Mouse (Mus musculus) splenic B cell, adult 2 months (primary cell): Measurements from ENCODE around the gene Mpp2.

Experiments used
- DNase-seq: peaks from one replicate; pipeline ENCODE4 v3.0.0-alpha.2; 2011; ENCODE audit warnings: low read depth, low spot score
- H3K27me3 ChIP-seq: 2 replicates; pipeline ENCODE4 v1.6.1; 2012; ENCODE audit warnings: mild to moderate bottlenecking, low read length, moderate library complexity, mixed read lengths; ENCODE audit not compliant: control insufficient read depth, poor library complexity, insufficient read depth, severe bottlenecking
- H3K36me3 ChIP-seq: 2 replicates; pipeline ENCODE4 v1.6.1; 2012; ENCODE audit warnings: mild to moderate bottlenecking, low read length, moderate library complexity, mixed read lengths; ENCODE audit not compliant: control insufficient read depth, poor library complexity, insufficient read depth, severe bottlenecking

Gene Mpp2

DNA sequence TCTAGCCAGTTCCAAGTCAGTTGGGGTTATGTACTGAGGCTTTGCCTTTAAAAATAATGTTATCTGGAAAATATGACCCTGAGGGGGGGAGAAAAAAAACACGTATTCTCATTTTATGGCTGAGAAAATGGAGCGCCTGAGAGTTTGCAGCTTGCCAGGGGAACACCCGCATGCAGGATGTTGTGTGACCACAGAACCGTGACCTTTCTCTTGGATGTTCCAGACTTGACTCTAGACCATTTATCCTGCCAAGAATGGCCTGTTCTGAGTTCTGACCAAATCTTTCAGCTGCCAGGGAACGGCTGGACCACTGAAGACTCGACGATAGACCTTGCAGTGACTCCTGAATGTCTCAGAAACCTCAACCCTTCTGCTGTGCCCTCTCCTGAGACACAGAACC is 35.1 kb downstream of the Mpp2 start:
- H3K36me3 ChIP-seq: no peaks in the 10 kb centered on the region
- DNase-seq: no peak
- no peaks in the 10 kb centered on the region for H3K27me3 ChIP-seq

DNA sequence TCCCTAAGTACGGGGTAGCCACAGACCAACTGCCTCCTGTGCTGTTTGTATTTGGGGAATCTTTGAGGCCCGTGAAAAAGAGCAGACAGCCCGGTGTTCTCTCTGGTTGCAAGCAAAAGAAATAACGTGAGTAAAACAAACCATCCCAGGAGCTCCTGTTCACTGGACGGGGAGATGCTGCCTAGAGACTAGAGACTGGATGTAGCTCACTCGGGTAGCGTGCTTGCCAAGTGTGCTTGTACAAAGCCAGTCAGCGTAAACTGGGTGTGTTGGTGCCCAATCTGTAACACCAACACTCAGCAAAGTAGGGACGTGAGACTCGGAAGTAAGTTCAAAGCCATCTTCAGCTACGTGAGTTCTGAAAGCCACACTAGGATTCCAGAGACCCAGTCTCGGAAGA is 35.6 kb downstream of the Mpp2 start:
- DNase-seq: no peak
- no peaks in the 10 kb centered on the region for H3K36me3 ChIP-seq
- H3K27me3 ChIP-seq: no peaks in the 10 kb centered on the region

DNA sequence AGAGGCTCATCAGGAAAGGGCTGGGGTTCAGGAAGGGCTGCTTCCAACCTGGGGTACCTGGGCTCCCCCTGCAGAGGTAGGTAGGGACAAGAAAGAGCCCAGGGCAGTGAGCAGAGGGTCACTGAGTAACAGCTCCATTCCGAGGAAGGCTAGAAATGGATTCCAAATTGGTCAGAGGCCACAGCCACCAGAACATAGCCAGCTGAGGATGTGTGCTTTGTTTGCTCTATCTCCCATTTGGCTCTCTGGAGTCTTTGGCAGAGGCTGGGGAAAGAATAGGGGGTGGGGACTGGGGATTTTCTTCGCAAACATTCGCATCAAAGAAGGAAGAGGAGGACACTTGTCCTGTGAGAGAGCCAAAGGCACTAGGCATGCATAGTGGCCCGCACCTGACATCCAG is 36.4 kb downstream of the Mpp2 start:
- Histone ChIP-seq H3K36me3 (no peaks in the 10 kb centered on the region), H3K27me3 (no peaks in the 10 kb centered on the region)

GRCm38 (mm10) chr11:102051541-102051940 is 36.8 kb downstream of the Mpp2 start:
- DNase-seq: no peak
- H3K27me3 ChIP-seq: no peaks in the 10 kb centered on the region

More for the DNA sequence above, 36.4 kb downstream of the Mpp2 start:
- DNase-seq: no peak

GRCm38 (mm10) chr11:102049875-102050482 is 38.3 kb downstream of the Mpp2 start:
- no peak for DNase-seq
- no peaks in the 10 kb centered on the region for H3K36me3 ChIP-seq
- H3K27me3 ChIP-seq: no peaks in the 10 kb centered on the region

More at GRCm38 (mm10) chr11:102051541-102051940, 36.8 kb downstream of the Mpp2 start:
- no peaks in the 10 kb centered on the region for H3K36me3 ChIP-seq

GRCm38 (mm10) chr11:102046607-102047006 is 41.7 kb downstream of the Mpp2 start:
- DNase-seq: no peak
- Histone ChIP-seq H3K27me3 (no peaks in the 10 kb centered on the region), H3K36me3 (no peaks in the 10 kb centered on the region)

GRCm38 (mm10) chr11:102044691-102045212 is 43.6 kb downstream of the Mpp2 start:
- no peaks in the 10 kb centered on the region for H3K36me3 ChIP-seq
- no peaks in the 10 kb centered on the region for H3K27me3 ChIP-seq
- DNase-seq: no peak

DNA sequence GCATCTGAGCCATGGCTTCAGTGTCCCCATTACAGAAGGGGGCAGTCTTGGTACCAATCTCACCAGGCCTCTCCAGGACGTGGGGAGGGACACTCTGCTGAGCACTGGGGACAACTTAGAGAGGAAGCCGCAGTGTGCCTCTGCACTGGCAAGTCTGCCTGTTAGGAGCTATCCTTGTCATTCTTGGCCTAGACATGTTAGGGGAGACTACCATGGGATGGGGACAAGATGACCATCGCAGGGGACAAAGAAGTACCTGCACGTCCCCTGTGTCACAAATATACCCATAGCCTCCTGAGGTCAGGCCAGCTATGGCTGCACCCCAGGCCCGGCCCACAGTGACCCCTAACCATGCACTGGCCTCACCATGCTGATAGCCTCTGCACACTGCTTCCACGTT is 44.9 kb downstream of the Mpp2 start:
- no peak for DNase-seq
- Histone ChIP-seq H3K27me3 (no peaks in the 10 kb centered on the region), H3K36me3 (no peaks in the 10 kb centered on the region)

GRCm38 (mm10) chr11:102042971-102043370 is 45.3 kb downstream of the Mpp2 start:
- no peak for DNase-seq
- Histone ChIP-seq H3K36me3 (no peaks in the 10 kb centered on the region), H3K27me3 (no peaks in the 10 kb centered on the region)

GRCm38 (mm10) chr11:102041350-102041949 is 46.9 kb downstream of the Mpp2 start, which contains the start of gene Cd300lg:
Cd300lg (plus strand) TSS chr11:102041509.
- Histone ChIP-seq H3K27me3 (no peaks in the 10 kb centered on the region), H3K36me3 (no peaks in the 10 kb centered on the region)
- DNase-seq: no peak

DNA sequence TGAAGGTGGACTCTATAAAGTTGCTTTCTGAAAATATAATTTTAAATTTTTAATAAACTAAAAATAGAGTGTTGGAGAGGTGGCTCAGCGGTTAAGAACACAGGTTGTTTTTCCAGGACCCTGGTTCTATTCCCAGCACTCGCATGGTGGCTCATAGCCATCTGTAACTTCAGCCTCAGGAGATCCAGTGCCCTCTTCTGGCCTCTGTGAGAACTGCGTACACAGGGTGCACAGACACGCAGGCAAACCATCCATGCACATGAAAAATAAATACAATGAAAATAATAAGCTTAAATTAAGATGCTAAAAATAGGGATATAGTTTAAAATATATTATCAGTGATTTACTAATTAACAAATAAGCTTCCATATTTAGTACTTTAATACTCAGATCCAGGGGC is 47.7 kb downstream of the Mpp2 start:
- H3K36me3 ChIP-seq: no peaks in the 10 kb centered on the region
- no peaks in the 10 kb centered on the region for H3K27me3 ChIP-seq
- DNase-seq: peak; percentile 17

GRCm38 (mm10) chr11:102040138-102040524 is 48.2 kb downstream of the Mpp2 start:
- H3K36me3 ChIP-seq: no peaks in the 10 kb centered on the region
- H3K27me3 ChIP-seq: no peaks in the 10 kb centered on the region
- peak; percentile 80 for DNase-seq

GRCm38 (mm10) chr11:102039487-102040137 is 48.7 kb downstream of the Mpp2 start:
- Histone ChIP-seq H3K36me3 (no peaks in the 10 kb centered on the region), H3K27me3 (no peaks in the 10 kb centered on the region)
- DNase-seq: no peak

DNA sequence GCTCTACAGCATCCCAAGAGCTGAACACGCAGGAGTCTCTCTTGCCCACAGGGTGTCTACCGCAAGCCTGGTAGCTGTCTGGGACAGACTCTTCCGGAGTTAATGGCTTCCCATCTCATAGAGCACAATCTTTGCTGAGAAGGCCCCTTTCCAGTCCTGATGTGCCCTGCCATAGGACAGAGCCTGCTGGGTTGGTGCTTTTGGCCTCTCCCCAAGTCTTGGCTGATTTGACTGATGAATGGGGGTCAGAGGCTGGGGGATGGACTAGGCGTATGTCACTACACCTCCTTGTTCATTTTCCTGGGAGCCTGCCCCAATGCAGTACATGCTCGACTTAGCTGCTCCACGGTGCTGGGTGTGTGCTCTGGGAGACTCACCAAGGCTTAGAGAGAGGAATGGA is 50.5 kb downstream of the Mpp2 start:
- Histone ChIP-seq H3K36me3 (no peaks in the 10 kb centered on the region), H3K27me3 (no peaks in the 10 kb centered on the region)
- no peak for DNase-seq

- no peaks in the 10 kb centered on the region for H3K36me3 ChIP-seq
- no peak for DNase-seq
- no peaks in the 10 kb centered on the region for H3K27me3 ChIP-seq
Measured at GRCm38 (mm10) chr11:102036336-102036735, 52.0 kb downstream of the Mpp2 start.
